Mouse (Mus musculus) CH12.LX (cell line): ENCODE measurements at regions not wholly inside any gene's neighbourhood (a gene's known extent, or its start where the extent isn't known, plus 50 kb on each side); places are given as distances from the start of the nearest gene placed in this dataset.

Experiments used
- DNase-seq: peaks from one replicate; pipeline ENCODE4 v3.0.0-alpha.2; 2013; ENCODE audit errors: extremely low read depth
- H3K27ac ChIP-seq: 2 replicates; pipeline ENCODE4 v1.5.1; 2012; ENCODE audit warnings: low read depth, mild to moderate bottlenecking, control low read depth, moderate library complexity; ENCODE audit not compliant: insufficient read depth
- H3K27me3 ChIP-seq: replicated peaks from 2 replicates; pipeline ENCODE3; 2012; ENCODE audit warnings: inconsistent platforms
- H3K36me3 ChIP-seq, 2 experiments: replicated peaks in 1 of 2; 2 replicates each; pipeline versions ENCODE3 to v1.6.1; 2012; ENCODE audit warnings: inconsistent platforms in 1 of 2, low read length in 1 of 2, mild to moderate bottlenecking in 1 of 2, mixed read lengths in 1 of 2, moderate library complexity in 1 of 2; ENCODE audit not compliant: control insufficient read depth in 1 of 2, insufficient read depth in 1 of 2
- H3K4me1 ChIP-seq, 2 experiments: 2 replicates each; pipeline ENCODE4 v1.6.1; 2012; ENCODE audit warnings: inconsistent platforms in 1 of 2, moderate library complexity in 1 of 2; ENCODE audit not compliant: insufficient read depth in 2 of 2, control insufficient read depth in 1 of 2
- H3K4me2 ChIP-seq: 2 replicates; pipeline ENCODE4 v1.6.1; 2012; ENCODE audit warnings: low read depth, mild to moderate bottlenecking, control low read depth; ENCODE audit not compliant: poor library complexity, insufficient read depth, severe bottlenecking
- H3K4me3 ChIP-seq, 3 experiments: fragments of 150-350 bp in 1 of 3; sonication (generic) in 1 of 3; replicated peaks in 1 of 3; 2 replicates each; pipeline versions ENCODE3 to v1.5.1; 2011 to 2012; ENCODE audit warnings: low read depth in 2 of 3, low read length in 2 of 3, mild to moderate bottlenecking in 2 of 3, moderate library complexity in 2 of 3, control low read depth in 1 of 3, improper control_type of control experiment in 1 of 3, inconsistent platforms in 1 of 3, mixed read lengths in 1 of 3; ENCODE audit not compliant: poor library complexity in 1 of 3
- H3K79me2 ChIP-seq: replicated peaks from 2 replicates; pipeline ENCODE4 v1.6.1; 2012; ENCODE audit warnings: mild to moderate bottlenecking, moderate library complexity; ENCODE audit not compliant: control insufficient read depth, poor library complexity, insufficient read depth, severe bottlenecking; ENCODE audit errors: extremely low read depth
- H3K9ac ChIP-seq: 2 replicates; pipeline ENCODE4 v1.6.1; 2012; ENCODE audit warnings: low read depth, mild to moderate bottlenecking, control low read depth, moderate library complexity; ENCODE audit not compliant: insufficient read depth
- H3K9me3 ChIP-seq: replicated peaks from 2 replicates; pipeline ENCODE3; 2012; ENCODE audit warnings: low read length, inconsistent platforms, mixed read lengths
- BHLHE40 ChIP-seq: IDR thresholded peaks from 2 replicates; pipeline ENCODE4 v1.6.1; 2011; ENCODE audit warnings: mild to moderate bottlenecking, low read depth, low read length, improper control_type of control experiment
- CTCF ChIP-seq, 2 experiments: IDR thresholded peaks in 1 of 2; conservative IDR thresholded peaks in 1 of 2; 2 replicates each; pipeline ENCODE4 v1.5.1; 2011 to 2012; ENCODE audit warnings: low read depth in 2 of 2, low read length in 2 of 2, improper control_type of control experiment in 1 of 2, inconsistent platforms in 1 of 2, mild to moderate bottlenecking in 1 of 2, moderate library complexity in 1 of 2
- E2F4 ChIP-seq: IDR thresholded peaks from 2 replicates; pipeline ENCODE4 v1.6.1; 2011; ENCODE audit warnings: low read depth, low read length, improper control_type of control experiment; ENCODE audit not compliant: insufficient replicate concordance
- EP300 ChIP-seq: IDR thresholded peaks from 2 replicates; pipeline ENCODE4 v1.6.1; 2011; ENCODE audit warnings: low read length, improper control_type of control experiment
- IRF4 ChIP-seq: IDR thresholded peaks from 2 replicates; pipeline ENCODE4 v1.6.1; 2014; ENCODE audit warnings: low read depth, mild to moderate bottlenecking, inconsistent platforms, low read length, improper control_type of control experiment
- JUND ChIP-seq: conservative IDR thresholded peaks from 2 replicates; pipeline ENCODE4 v1.6.1; 2011; ENCODE audit warnings: low read depth, low read length, improper control_type of control experiment
- KAT2A ChIP-seq: IDR thresholded peaks from 2 replicates; pipeline ENCODE4 v1.6.1; 2012; ENCODE audit warnings: low read length, improper control_type of control experiment, inconsistent platforms; ENCODE audit not compliant: insufficient replicate concordance
- MAFK ChIP-seq: IDR thresholded peaks from 2 replicates; pipeline ENCODE4 v1.6.1; 2011; ENCODE audit warnings: low read length, improper control_type of control experiment; ENCODE audit not compliant: insufficient replicate concordance
- MEF2A ChIP-seq: IDR thresholded peaks from 2 replicates; pipeline ENCODE4 v1.6.1; 2014; ENCODE audit warnings: low read depth, mild to moderate bottlenecking, inconsistent platforms, low read length, improper control_type of control experiment, borderline replicate concordance
- MXI1 ChIP-seq: IDR thresholded peaks from 2 replicates; pipeline ENCODE4 v1.6.1; 2011; ENCODE audit warnings: mild to moderate bottlenecking, low read depth, low read length, improper control_type of control experiment
- MYC ChIP-seq: IDR thresholded peaks from 2 replicates; pipeline ENCODE4 v1.6.1; 2011; ENCODE audit warnings: low read depth, mild to moderate bottlenecking, improper control_type of control experiment, low read length
- NRF1 ChIP-seq: IDR thresholded peaks from 2 replicates; pipeline ENCODE4 v1.6.1; 2014; ENCODE audit warnings: low read depth, mild to moderate bottlenecking, inconsistent platforms, low read length, improper control_type of control experiment, moderate library complexity
- PAX5 ChIP-seq: IDR thresholded peaks from 2 replicates; pipeline ENCODE4 v1.6.1; 2012; ENCODE audit warnings: low read length, inconsistent platforms, mixed read lengths
- POLR2A ChIP-seq: IDR thresholded peaks from 2 replicates; pipeline ENCODE4 v1.6.1; 2011; ENCODE audit warnings: low read depth, mild to moderate bottlenecking, improper control_type of control experiment, low read length
- RAD21 ChIP-seq: IDR thresholded peaks from 2 replicates; pipeline ENCODE4 v1.6.1; 2011; ENCODE audit warnings: low read depth, mild to moderate bottlenecking, low read length, improper control_type of control experiment, moderate library complexity
- RCOR1 ChIP-seq: conservative IDR thresholded peaks from 2 replicates; pipeline ENCODE4 v1.6.1; 2012; ENCODE audit warnings: low read depth, mild to moderate bottlenecking, inconsistent platforms, low read length, improper control_type of control experiment
- SMC3 ChIP-seq: IDR thresholded peaks from 2 replicates; pipeline ENCODE4 v1.6.1; 2011; ENCODE audit warnings: low read depth, low read length, improper control_type of control experiment
- TBP ChIP-seq: conservative IDR thresholded peaks from 2 replicates; pipeline ENCODE4 v1.6.1; 2011; ENCODE audit warnings: low read depth, low read length, improper control_type of control experiment
- USF1 ChIP-seq: IDR thresholded peaks from 2 replicates; pipeline ENCODE4 v1.6.1; 2014; ENCODE audit warnings: low read depth, mild to moderate bottlenecking, inconsistent platforms, low read length, improper control_type of control experiment
- ZMIZ1 ChIP-seq: IDR thresholded peaks from 2 replicates; pipeline ENCODE4 v1.6.1; 2012; ENCODE audit warnings: low read depth, mild to moderate bottlenecking, inconsistent platforms, low read length, improper control_type of control experiment
- dilution Hi-C: fragments of 300-500 bp; cut with MboI; formaldehyde crosslinking; loops from 2 replicates; pipeline ENCODE4 v1.14.3; 2020; ENCODE audit warnings: low sequenced_read_pairs; ENCODE audit not compliant: extremely low pct_unique_long_range_greater_than_20kb, extremely low pct_ligation_motif_present
- in situ Hi-C: fragments of 300-500 bp; cut with MboI; formaldehyde crosslinking; loops from 3 replicates; pipeline ENCODE4 v1.14.3; 2019; ENCODE audit warnings: low sequenced_read_pairs, low pct_ligation_motif_present, low pct_unique_long_range_greater_than_20kb, mixed read lengths

- 0 out of 2 replicates have a peak, but pooled peaks have one; percentile 37 for TF ChIP-seq BHLHE40
- peak; percentile 22; the same call in 1 of the 2 replicates for TF ChIP-seq MXI1
- no peak for TF ChIP-seq TBP
- no peak for TF ChIP-seq USF1
- TF ChIP-seq RCOR1, result no peak
- no peak for TF ChIP-seq MYC
- TF ChIP-seq E2F4, result no peak
- peak; percentile 44; the same call in 1 of the 2 replicates for TF ChIP-seq NRF1
- TF ChIP-seq ZMIZ1, result no peak
- no peak for TF ChIP-seq KAT2A
Measured at GRCm38 (mm10) chr9:122471539-122471938, 120.1 kb downstream of the Abhd5 start (continued).

GRCm38 (mm10) chr9:122476356-122476755, 124.9 kb downstream of the Abhd5 start:
- dilution Hi-C loops (no loop called here), in situ Hi-C loops (no loop called here)
- H3K27me3 ChIP-seq, result peaks cover 6% of the 10 kb centered on the region
- TF ChIP-seq IRF4, result no peak
- no peak for TF ChIP-seq RCOR1
- no peak for TF ChIP-seq MEF2A
- TF ChIP-seq CTCF (conservative IDR thresholded peaks at IDR 0.05 in 1 of 2, IDR thresholded peaks at IDR 0.05 in 1 of 2; ENCODE audit: low read depth in 2 of 2, low read length in 2 of 2), result peak; percentile 50 to 66; a peak in 3 of 4 replicates
- peak; percentile 66 for TF ChIP-seq SMC3
- peak; percentile 23 for TF ChIP-seq RAD21
- TF ChIP-seq MAFK, result 0 out of 2 replicates have a peak, but pooled peaks have one; percentile 12
- H3K4me2 ChIP-seq, result no peak overlapping the region
- H3K4me3 ChIP-seq, result no peak overlapping the region
- no peak overlapping the region for H3K27ac ChIP-seq
- H3K36me3 ChIP-seq, result no peaks in the 10 kb centered on the region
- peaks cover 4 to 32% of the 10 kb centered on the region in 2 experiments for H3K4me1 ChIP-seq
- H3K79me2 ChIP-seq, result no peaks in the 10 kb centered on the region
- DNase-seq, result peak; percentile 57
- no peak overlapping the region for H3K9ac ChIP-seq
- no peaks in the 10 kb centered on the region for H3K9me3 ChIP-seq

GRCm38 (mm10) chr9:122487001-122487400, 135.6 kb downstream of the Abhd5 start:
- Histone ChIP-seq H3K4me2 (no peak overlapping the region), H3K9ac (no peak overlapping the region), H3K79me2 (no peaks in the 10 kb centered on the region), H3K27me3 (peaks cover 3% of the 10 kb centered on the region), H3K4me3 (no peak overlapping the region), H3K36me3 (no peaks in the 10 kb centered on the region), H3K9me3 (no peaks in the 10 kb centered on the region), H3K27ac (no peak overlapping the region), H3K4me1 (no peaks in the 10 kb centered on the region)
- dilution Hi-C loops, result no loop called here
- DNase-seq, result no peak
- in situ Hi-C loops, result no loop called here
- TF ChIP-seq PAX5 (no peak), RCOR1 (no peak), JUND (no peak), KAT2A (no peak), POLR2A (no peak), EP300 (no peak)
